Mouse (Mus musculus) gastrocnemius, postnatal 25 days (tissue): Measurements from ENCODE around the gene Tubg2. TPM values are rescaled to one million over a fixed set of nuclear protein-coding genes. Genes with fewer than 3 reads are reported as not detected.

ENCODE experiments used
- DNase-seq: peaks from one replicate; pipeline ENCODE4 v3.0.0; 2022
- total RNA-seq, 2 experiments: library from RNA; stranded (reverse); gene quantifications; 1 replicate in 1 of 2; 2 replicates in 1 of 2; pipeline ENCODE4 v1.2.3; 2021

Gene Tubg2
- total RNA-seq, 2 experiments from 2014 or later, result 2.7 to 2.8 TPM

- no peak for DNase-seq
These were observed 22.7 kb downstream of the Tubg2 start for GRCm38 (mm10) chr11:101178061-101179058.

DNA sequence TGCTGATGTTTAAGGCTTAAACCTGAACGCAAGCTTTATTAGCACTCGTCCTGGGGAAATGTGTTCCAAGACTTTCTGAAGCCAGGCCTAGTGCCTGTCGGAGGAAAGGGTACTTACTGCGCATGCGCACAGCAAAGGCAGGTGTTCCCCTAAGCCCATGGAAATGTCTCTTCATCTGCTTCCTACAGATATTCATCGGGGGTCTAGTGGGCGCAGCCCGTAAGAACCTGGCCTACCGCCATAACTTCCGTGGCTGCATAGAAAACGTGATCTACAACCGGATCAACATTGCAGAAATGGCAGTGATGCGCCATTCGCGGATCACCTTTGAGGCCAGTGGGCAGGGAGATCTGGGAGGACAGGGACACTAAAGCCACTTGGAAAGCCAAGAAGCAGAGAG is 23.6 kb downstream of the Tubg2 start:
- no peak for DNase-seq

- no peak for DNase-seq
These were observed 24.6 kb downstream of the Tubg2 start for GRCm38 (mm10) chr11:101180261-101180660.

GRCm38 (mm10) chr11:101180846-101181740 is 25.4 kb downstream of the Tubg2 start:
- no peak for DNase-seq

DNA sequence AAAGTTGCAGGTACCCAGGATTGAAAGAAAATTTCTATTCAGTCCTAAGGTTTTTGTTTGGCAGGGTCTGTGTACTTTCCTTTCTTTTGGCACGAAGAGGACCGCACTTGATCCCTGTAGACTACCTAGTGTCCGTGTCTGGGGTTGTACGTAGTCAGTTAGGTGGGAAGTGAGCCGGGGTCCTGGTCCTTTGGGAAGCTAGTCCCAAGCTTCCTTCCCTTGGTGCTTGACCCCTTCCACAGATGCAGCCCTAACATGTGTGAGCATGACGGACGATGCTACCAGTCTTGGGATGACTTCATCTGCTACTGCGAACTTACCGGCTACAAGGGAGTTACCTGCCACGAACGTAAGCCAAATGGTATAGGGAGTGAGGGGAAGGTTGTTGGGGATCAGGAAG is 26.3 kb downstream of the Tubg2 start:
- no peak for DNase-seq

- no peak for DNase-seq
These were observed 27.2 kb downstream of the Tubg2 start for GRCm38 (mm10) chr11:101182771-101183517.

- DNase-seq, result no peak
These were observed 29.3 kb downstream of the Tubg2 start for GRCm38 (mm10) chr11:101184984-101185383.

DNA sequence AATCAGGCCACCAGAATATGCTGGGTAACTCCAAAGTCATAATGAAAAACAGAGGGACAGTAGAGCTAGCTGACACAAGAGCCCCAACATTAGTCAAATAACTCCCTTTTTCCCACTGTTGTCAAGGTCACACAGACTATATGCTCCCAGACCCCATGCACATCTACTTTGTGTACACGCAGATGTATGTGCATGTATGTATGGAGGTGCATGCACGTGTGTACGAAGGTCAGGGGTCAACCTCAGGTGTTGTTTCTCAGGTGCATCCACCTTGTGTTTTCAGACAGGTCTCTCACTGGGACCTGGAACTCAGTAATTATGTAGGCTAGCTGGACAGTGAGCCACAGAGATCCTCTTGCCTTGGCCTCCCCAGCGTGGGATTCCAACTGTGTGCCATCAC is 29.7 kb downstream of the Tubg2 start:
- no peak for DNase-seq

- DNase-seq, result no peak
These were observed 31.0 kb downstream of the Tubg2 start for GRCm38 (mm10) chr11:101186526-101187247.

DNA sequence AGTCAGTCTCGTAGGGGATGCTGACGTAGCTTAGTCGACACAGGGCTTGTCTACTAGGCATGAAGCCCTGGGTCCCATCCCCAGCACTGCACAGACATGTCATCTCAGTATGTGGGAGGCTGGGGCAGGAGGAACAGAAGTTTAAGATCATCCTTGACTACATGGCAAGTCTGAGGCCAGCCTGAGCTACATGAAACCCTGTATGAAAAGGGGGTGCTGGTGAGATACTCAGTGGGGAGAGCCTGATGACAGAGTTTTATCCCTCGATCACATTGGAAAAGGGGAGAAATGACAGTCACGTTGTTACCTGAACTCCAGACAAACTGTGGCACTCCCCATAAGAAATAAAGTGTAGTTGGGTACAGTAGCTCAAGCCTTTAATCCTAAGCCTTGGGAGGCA is 31.8 kb downstream of the Tubg2 start:
- no peak for DNase-seq

- DNase-seq, result no peak
These were observed 32.6 kb downstream of the Tubg2 start for GRCm38 (mm10) chr11:101188166-101188805.

- peak; percentile 86 for DNase-seq
These were observed 33.9 kb downstream of the Tubg2 start for GRCm38 (mm10) chr11:101189495-101190180.

GRCm38 (mm10) chr11:101190181-101190912 is 34.6 kb downstream of the Tubg2 start:
- no peak for DNase-seq

GRCm38 (mm10) chr11:101190913-101191907 is 35.5 kb downstream of the Tubg2 start:
- DNase-seq, result no peak

DNA sequence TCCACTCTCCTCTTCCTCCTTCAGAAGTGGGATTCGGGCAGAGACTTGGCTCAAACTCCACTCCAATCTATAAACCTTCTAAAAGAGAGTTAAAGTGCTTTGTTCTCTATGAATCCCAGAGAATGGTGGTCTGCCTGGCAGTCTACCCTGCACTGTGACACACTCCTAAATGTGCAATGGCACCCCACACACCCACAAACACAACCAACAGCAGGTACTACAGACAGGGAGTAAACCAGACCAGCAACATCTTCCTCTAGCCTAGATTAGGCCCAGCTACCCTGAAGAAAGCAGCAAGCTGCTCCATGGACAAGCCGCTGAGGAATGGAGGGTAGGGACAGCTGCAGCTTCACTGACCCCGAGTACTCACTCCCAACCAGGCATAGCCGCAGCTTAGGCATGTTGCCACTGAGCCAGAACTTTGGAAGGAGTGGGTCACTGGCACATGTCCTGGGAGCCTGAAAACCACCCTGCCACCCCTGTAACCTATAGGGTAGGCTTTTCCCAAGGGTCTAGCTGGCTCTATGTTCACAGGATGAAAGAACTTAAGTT is 36.3 kb downstream of the Tubg2 start:
- no peak for DNase-seq

- DNase-seq, result no peak
These were observed 36.9 kb downstream of the Tubg2 start for GRCm38 (mm10) chr11:101192646-101193045.

DNA sequence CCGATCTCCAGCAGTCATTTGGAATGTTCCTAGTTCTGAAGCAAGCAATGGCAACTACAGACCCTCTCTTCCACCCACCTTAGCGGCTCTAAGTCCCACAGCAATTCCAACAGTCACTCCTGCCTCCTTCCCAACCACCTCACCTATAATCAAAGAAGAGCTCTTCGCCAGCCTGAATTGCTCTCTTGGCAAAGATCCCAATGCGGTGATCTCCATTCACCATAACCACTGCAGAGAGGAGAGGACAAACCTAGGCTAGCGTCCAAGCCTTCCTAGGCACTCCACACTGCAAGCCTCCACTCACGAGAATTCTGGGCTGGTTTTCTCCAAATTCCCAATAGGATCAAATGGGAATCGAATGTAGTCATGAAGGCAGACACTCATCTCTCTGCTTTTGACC is 37.4 kb downstream of the Tubg2 start:
- DNase-seq, result no peak

DNA sequence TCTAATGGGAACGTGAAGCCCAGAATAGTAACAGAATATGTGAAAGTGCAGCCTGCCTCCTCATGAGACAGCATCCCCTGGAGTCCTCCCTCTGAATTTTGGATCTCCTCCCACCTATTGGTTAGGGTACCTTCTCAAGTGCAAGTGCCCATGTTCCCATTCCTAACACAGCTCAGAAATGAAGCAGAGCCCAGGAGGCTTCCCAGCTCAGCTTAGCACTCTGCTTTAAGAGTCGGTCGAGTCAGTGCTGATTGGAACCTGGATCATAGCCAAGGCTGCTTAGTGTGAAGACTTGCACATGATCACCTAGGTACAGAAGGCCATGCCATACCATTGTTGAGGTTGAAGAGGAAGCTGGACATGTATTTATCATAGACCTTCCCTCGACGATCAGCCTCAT is 38.4 kb downstream of the Tubg2 start:
- no peak for DNase-seq
